Mouse (Mus musculus) liver, adult (tissue): ENCODE measurements around the gene Gmpr2.

Experiments used
- GATA4 ChIP-seq: IDR thresholded peaks from 2 replicates; pipeline ENCODE4 v1.6.1; 2014; ENCODE audit warnings: mild to moderate bottlenecking, low read length; ENCODE audit not compliant: insufficient replicate concordance

The Gmpr2 gene

GRCm38 (mm10) chr14:55658011-55658410 is 13.7 kb upstream of the Gmpr2 start:
- no peak for TF ChIP-seq GATA4

GRCm38 (mm10) chr14:55659960-55660573 is 11.7 kb upstream of the Gmpr2 start, which contains the start of gene Mdp1:
Gene Mdp1, minus strand, starts transcription at chr14:55660508.
- TF ChIP-seq GATA4 = no peak; the same call in 1 of the 2 replicates

GRCm38 (mm10) chr14:55660636-55661035 is 11.1 kb upstream of the Gmpr2 start:
- no peak for TF ChIP-seq GATA4

GRCm38 (mm10) chr14:55671486-55671832 is 282 bp upstream of the Gmpr2 start:
- no peak for TF ChIP-seq GATA4

DNA sequence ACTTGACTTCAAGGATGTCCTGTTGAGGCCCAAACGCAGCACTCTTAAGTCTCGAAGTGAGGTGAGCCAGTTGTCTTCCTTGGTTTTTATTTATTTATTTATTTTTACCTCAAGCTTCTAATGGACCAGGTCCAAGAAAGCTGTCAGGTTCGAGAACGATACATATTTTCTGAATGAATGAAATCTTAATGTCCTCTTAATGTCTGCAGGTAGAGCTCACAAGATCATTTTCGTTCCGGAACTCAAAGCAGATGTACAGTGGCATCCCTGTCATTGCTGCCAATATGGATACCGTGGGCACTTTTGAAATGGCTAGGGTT is 960 bp downstream of the Gmpr2 start:
- TF ChIP-seq GATA4 = no peak

- TF ChIP-seq GATA4 = no peak
Observed at GRCm38 (mm10) chr14:55677615-55678014, 5.9 kb downstream of the Gmpr2 start.

- no peak for TF ChIP-seq GATA4
Observed at GRCm38 (mm10) chr14:55681160-55682117, 9.7 kb downstream of the Gmpr2 start, which contains the start of gene Tinf2. Gene Tinf2, minus strand, starts transcription at chr14:55681820.

DNA sequence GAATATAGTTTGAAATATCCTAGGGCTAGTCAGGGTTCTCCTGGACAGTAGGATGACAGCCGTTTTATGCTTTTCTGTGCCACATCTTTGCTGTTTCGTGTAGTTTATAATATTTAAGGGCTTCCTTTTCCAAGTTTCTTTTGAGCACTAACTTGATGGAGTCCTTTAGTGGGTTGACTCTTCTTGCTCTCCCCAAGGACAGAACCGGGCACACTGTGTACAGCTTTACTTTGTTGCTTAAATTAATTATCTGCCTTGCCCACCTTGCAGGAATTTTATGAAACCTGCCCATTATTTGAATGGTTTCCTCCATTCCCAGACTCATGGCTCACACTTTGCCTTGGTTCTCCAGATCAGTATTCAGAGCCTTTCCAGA is 10.4 kb downstream of the Gmpr2 start:
- TF ChIP-seq GATA4 = no peak

GRCm38 (mm10) chr14:55689433-55689832 is 17.7 kb downstream of the Gmpr2 start:
- no peak for TF ChIP-seq GATA4

- TF ChIP-seq GATA4 = no peak
Observed at GRCm38 (mm10) chr14:55697226-55697625, 25.5 kb downstream of the Gmpr2 start.

DNA sequence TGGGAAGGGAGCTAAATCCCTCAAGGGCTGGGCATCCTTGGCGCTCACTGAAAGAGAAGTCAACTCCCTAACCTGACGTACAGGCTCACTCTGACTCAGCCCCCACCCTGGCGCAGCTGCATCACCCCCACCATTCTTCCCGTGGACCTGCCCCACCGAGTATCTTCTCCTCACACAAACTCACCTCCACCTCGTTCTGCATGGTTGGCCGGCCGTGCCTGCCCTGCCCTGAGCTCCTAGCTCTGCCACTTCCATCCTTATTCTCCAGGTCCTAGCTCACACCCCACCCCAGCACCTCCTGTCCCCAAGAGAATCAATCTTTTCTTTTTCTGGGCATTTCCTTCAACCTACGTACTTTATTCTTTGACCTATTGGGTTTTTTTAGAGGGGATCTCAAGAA is 29.4 kb downstream of the Gmpr2 start:
- TF ChIP-seq GATA4 = no peak

GRCm38 (mm10) chr14:55702761-55703160 is 31.0 kb downstream of the Gmpr2 start:
- TF ChIP-seq GATA4 = no peak

- no peak for TF ChIP-seq GATA4
Observed at GRCm38 (mm10) chr14:55706051-55706600, 34.4 kb downstream of the Gmpr2 start.

GRCm38 (mm10) chr14:55707397-55707796 is 35.7 kb downstream of the Gmpr2 start:
- no peak for TF ChIP-seq GATA4

DNA sequence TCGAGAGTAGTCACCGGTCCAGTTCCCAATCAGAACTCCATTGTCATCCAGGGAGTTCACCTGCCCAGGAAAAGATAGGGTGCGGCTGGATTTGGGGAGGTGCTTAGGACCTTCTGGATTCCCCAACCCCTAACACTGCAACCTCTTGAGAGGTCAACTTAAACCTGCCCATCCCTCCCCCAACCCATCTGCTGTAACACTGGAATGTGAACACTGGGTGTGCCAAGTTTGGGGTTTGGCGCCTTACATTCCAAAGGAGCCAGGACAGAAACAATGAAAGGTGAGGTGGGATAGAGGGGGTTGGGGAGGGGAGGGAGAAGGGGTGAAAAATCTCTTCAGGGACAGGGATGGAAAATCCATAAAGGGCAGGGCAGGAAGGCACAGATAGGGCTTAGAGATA is 37.8 kb downstream of the Gmpr2 start:
- TF ChIP-seq GATA4 = no peak

- no peak for TF ChIP-seq GATA4
Observed at GRCm38 (mm10) chr14:55711786-55712185, 40.0 kb downstream of the Gmpr2 start.

GRCm38 (mm10) chr14:55713007-55713728 is 41.4 kb downstream of the Gmpr2 start:
- TF ChIP-seq GATA4 = no peak
